Mouse (Mus musculus): ENCODE data around the gene Gse1. TPM values are rescaled to one million over a fixed set of nuclear protein-coding genes. Genes with fewer than 3 reads are reported as not detected.

Gse1 gene
- total RNA-seq, 1 experiment from 2014 or later = 28.5 TPM

GRCm38 (mm10) chr8:120488636-120489131 lies 260.4 kb downstream of the Gse1 start:
- no peak for ATAC-seq (ENCODE audit: extremely low read depth, insufficient number of reproducible peaks, low FRiP score, poor library complexity, severe bottlenecking)

GRCm38 (mm10) chr8:120489142-120489754 lies 261.0 kb downstream of the Gse1 start:
- ATAC-seq (ENCODE audit: extremely low read depth, insufficient number of reproducible peaks, low FRiP score, poor library complexity, severe bottlenecking) = peak; percentile 30

DNA sequence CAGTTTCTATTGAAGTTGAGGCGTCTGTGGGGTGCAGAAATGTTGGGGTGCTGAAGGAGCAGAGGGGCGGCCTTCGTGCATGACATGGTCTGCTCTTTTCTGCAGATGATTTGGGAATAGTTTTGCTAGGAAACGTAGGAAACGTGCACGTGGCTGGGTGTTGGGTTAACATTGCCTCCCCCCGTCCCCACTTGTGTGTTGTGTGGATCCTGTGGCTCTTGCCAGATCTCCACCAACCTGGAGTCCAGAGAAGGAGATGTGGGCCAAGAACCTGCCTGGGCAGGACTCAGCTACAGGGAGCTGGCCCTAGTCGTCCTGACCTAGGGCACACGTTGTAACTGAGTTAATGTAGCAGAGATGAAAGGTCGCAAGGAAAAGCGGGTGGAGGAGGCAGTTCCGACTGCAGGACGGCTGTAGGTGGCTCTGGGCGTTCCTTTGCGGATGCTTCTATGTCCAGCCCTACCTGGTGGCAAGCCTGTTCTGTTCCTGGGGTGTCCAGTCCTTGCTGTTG lies 261.6 kb downstream of the Gse1 start:
- ATAC-seq (ENCODE audit: extremely low read depth, insufficient number of reproducible peaks, low FRiP score, poor library complexity, severe bottlenecking) = no peak

DNA sequence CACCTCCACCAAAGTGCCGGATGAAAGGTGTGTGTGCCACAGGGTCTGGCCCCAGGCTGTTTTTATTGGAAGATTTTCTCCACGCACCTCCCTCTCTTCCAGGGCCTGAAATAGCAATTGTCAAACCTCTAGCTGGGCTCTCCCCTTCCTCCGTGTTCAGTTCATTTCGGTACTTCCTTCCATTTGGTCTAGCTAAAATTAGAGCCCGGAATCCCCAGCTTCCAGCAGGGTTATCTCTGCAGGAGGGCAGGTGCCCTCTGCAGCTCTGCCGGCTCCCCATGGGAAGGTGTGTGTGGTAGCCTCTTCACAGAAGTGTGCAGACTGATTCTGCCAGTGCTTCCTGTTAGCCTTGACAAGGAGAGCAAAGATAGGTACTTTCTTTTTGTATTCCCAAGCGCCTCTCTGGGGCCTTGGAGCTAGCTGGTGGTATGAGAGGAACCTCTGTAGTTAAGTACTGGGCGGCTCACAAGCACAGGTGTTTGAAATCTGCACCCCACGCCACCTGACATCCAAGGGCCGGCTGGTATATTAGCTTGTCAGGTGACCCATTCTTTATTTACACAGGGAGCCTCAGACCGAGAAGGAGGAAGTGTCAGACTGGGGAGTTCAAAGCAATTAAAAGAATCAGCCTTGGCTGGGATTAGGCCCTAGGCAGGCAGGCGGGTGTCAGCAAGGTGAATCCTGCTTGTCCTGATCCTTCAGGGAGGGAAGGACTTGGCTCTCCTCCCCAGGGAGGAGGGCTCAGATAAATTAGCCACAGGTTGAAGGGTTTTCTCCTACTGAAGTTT lies 262.3 kb downstream of the Gse1 start:
- no peak; the same call in 1 of the 2 replicates for ATAC-seq (ENCODE audit: extremely low read depth, insufficient number of reproducible peaks, low FRiP score, poor library complexity, severe bottlenecking)

GRCm38 (mm10) chr8:120491166-120491793 lies 263.0 kb downstream of the Gse1 start:
- no peak for ATAC-seq (ENCODE audit: extremely low read depth, insufficient number of reproducible peaks, low FRiP score, poor library complexity, severe bottlenecking)

DNA sequence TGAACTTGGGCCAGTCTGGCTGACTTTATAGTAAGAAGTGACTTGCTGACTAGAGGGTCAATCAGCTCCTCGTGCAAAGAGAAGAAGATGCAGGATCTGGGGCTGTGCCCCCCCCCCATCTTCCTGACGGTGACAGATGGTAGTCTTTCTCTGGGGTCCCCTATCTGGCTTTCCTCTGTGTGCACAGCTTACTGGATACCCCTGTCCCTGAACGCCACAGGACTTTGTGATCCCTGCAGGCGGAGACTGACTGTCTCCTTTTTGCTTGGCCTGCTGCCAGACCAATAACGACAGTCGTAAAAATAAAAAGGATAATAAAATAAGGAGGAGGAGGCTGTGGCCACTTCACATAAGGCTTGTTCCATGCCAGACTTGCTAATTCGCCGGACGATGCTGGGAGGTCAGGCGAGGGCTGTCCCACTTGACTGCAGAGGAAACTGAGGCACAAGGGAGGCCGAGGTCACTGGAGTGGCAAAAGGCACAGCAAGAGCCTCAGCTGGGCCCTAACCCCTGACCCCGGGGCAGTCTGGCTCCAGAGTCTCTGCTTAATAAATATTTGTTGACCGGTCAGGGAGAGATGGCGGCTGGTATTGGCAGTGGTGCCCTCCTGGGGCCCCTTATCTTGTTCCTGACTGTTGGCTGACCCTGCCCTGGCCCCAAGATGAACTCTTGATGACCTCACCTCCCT lies 264.1 kb downstream of the Gse1 start:
- no peak for ATAC-seq (ENCODE audit: extremely low read depth, insufficient number of reproducible peaks, low FRiP score, poor library complexity, severe bottlenecking)

- no peak for ATAC-seq (ENCODE audit: extremely low read depth, insufficient number of reproducible peaks, low FRiP score, poor library complexity, severe bottlenecking)
These were observed 264.6 kb downstream of the Gse1 start for GRCm38 (mm10) chr8:120492881-120493220.

DNA sequence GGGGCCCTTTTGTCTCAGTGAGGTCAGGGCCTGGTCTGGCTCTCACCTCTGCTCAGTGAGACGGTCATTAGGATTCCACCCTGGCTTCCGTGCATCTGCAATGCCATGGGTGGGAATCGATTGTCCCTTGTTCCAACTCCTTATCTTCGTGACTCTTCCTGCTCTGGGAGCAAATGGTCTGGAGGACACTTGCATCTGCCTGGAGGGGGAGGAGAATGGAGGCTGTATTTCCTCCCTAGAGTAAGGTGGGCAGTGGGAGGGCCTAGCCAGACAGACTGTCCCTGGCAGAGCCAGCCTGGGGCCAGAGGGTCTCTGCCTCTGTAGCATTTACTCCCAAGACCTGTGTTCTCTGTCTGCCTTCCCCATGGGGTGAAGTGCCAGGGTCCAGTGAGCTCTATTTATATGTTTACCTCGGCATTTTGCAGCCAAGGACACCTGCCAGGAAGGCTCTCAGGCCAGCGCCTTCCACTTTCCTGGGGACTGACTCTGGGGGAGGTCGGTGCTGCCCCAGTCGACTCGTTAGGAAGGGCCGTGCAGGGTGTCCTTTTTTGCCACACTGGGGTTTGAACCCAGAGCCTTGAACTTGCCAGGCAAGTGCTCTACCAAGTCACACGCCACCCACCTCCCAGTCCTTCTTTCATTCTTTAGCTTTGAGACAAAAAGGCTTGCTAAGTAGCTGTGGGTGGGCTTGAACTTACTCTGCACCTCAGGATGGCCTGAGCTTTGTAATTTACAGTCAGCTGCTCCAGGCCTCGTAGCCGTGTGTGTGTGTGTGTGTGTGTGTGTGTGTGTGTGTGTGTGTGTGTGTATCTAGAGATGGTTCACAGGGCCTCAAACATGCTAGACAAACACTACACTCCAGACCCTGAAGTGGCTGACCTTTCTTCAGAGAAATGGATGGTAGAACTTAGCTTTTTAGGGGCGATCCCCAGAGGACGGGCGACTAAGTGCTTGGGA lies 265.5 kb downstream of the Gse1 start:
- ATAC-seq (ENCODE audit: extremely low read depth, insufficient number of reproducible peaks, low FRiP score, poor library complexity, severe bottlenecking) = no peak

DNA sequence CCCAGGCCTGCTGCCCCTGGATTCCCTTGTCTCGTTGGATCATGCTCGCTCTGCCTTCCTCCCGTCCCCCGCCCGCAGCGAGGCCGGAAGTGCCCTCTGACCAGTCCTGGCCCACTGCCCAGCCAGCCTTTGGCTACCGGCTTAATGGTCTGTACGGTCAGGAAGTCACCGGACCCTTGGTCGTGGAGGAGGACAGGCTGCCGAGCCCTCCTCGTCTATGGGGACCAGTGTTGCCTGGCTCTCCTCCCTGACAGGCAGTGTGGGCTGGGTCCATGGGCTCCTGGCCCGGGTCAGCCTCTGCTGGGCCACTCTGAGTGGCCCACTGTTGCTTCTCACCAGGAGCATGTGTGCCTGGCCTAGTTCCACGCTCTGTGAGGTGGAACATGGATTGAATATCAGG lies 266.6 kb downstream of the Gse1 start:
- no peak for ATAC-seq (ENCODE audit: extremely low read depth, insufficient number of reproducible peaks, low FRiP score, poor library complexity, severe bottlenecking)

DNA sequence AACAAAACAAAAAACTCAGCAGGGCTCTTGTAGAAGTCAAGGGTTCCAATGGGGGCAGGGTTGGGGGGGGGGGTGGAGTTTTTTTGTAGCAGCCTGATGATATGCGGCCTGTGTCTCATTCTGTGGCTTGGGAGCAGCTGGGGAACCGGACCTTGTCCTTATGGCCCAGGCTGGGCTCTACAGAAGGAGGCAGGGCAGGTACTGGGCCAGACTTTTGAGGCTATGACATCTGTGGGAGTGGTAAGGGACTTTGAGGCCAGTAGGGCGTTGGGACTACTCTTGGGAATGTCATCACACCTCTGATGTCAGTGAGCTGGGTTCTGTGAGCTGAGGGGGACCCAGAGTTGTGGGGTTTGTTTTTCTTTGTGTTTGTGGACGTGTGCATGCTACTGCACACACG lies 267.2 kb downstream of the Gse1 start:
- no peak for ATAC-seq (ENCODE audit: extremely low read depth, insufficient number of reproducible peaks, low FRiP score, poor library complexity, severe bottlenecking)

DNA sequence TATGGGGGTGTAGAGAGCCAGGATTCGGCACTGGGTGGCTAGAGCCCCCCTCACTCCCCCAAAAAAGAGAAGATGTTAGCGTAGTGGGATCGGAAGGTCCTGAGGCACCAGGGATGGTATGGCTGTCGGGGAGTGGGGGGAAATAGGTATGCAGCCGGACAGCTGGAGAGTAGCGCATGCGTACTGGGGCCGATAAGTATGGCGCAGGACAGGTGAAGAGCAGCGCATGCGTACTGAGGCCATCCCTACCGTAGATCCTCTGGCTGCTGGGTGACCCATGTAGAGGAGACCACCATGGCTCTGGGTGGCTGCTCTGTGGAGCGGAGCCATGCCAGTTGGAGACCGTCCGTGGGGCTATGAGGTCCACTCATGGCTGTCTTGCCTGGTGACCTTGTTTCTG lies 268.2 kb downstream of the Gse1 start:
- ATAC-seq (ENCODE audit: extremely low read depth, insufficient number of reproducible peaks, low FRiP score, poor library complexity, severe bottlenecking) = no peak

DNA sequence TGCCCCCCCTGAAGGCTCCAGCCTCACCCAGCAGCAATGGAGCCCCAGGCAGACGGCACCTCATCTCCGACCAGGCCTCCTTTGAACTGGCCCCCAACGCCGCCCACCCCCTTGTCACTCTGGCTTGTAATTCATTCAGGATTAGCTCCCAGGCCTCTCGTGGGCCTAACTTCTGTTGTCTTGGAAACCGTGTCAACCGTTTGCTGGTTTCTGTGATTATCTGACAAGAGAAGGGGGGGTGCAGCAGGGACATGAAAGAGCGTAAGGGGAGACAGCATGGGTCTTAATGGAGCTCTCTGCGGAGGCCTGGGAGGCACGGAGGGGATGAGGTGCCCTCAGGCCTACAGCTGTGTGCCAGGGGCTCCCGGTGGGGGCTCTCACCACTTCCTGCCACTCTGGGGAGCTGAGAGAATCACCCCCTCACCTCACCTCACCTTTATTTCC lies 269.3 kb downstream of the Gse1 start:
- ATAC-seq (ENCODE audit: extremely low read depth, insufficient number of reproducible peaks, low FRiP score, poor library complexity, severe bottlenecking) = no peak

GRCm38 (mm10) chr8:120498349-120498831 lies 270.1 kb downstream of the Gse1 start:
- no peak for ATAC-seq (ENCODE audit: extremely low read depth, insufficient number of reproducible peaks, low FRiP score, poor library complexity, severe bottlenecking)

- ATAC-seq (ENCODE audit: extremely low read depth, insufficient number of reproducible peaks, low FRiP score, poor library complexity, severe bottlenecking) = no peak
These were observed 270.8 kb downstream of the Gse1 start for GRCm38 (mm10) chr8:120498926-120499605.

- ATAC-seq (ENCODE audit: extremely low read depth, insufficient number of reproducible peaks, low FRiP score, poor library complexity, severe bottlenecking) = no peak
These were observed 272.5 kb downstream of the Gse1 start for GRCm38 (mm10) chr8:120500701-120501261.

DNA sequence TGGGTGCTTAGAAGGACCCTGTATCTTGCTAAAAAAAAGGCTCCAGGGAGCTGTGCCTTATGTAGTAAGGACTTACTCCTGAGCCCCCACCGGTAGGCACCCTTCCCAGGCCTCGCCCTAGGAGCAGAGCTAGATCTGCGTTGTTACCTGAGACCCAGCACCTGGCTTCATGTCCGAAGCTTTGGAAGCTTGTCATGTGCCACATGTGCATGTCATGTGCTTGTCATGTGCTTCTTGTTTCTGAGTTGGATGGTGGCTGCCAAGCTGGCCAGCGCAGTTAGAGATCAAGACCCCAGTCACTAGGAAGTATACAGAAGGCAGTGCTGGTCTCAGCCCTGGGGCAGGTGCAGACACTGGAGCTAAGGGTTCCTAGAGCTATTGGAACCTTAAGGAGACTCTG lies 273.2 kb downstream of the Gse1 start:
- no peak for ATAC-seq (ENCODE audit: extremely low read depth, insufficient number of reproducible peaks, low FRiP score, poor library complexity, severe bottlenecking)

DNA sequence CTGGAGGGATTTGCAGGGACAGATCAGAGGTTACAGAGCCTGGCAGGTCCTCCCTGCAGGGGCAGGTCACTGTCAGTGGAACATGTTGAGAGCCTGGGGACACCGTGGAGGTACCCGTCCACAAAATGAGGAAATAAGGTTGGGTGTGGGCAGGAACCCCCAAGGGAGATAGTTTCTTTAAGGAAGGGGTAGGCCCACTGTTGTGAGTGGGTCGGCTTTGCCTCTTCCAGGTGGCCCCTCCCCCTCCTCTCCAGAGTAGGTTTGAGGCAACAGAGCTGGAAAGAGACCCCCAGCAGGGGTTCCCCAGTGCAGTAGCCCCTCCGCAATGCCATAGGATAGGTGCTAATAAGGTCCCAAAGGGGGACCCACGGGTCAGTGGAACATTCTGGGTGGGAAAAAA lies 274.2 kb downstream of the Gse1 start:
- ATAC-seq (ENCODE audit: extremely low read depth, insufficient number of reproducible peaks, low FRiP score, poor library complexity, severe bottlenecking) = peak; percentile 30; the same call in 1 of the 2 replicates

Measured in neutrophil, adult 5-6 weeks (primary cell).